Mouse (Mus musculus) heart, embryonic 13.5 days (tissue): Measurements from ENCODE around the gene Abcc8. TPM values are rescaled to one million over a fixed set of nuclear protein-coding genes. Genes with fewer than 3 reads are reported as not detected.

Experiments
- ATAC-seq: fragments of 200-750 bp; cut with Nextera tagmentation; 2 replicates; pipeline ENCODE4 v1.8.0; 2017; ENCODE audit warnings: moderate TSS enrichment; ENCODE audit not compliant: insufficient number of reproducible peaks, low FRiP score, low TSS enrichment; ENCODE audit errors: extremely low read depth
- H3K27ac ChIP-seq: fragments of 300-500 bp; sonication (generic); replicated peaks from 2 replicates; pipeline ENCODE4 v1.5.1; 2015; ENCODE audit warnings: moderate library complexity, mild to moderate bottlenecking, inconsistent platforms
- H3K27me3 ChIP-seq: fragments of 300-500 bp; sonication (generic); replicated peaks from 2 replicates; pipeline ENCODE4 v1.6.1; 2015; ENCODE audit warnings: mild to moderate bottlenecking, inconsistent platforms
- H3K36me3 ChIP-seq: fragments of 300-500 bp; sonication (generic); 2 replicates; pipeline ENCODE4 v1.6.1; 2015; ENCODE audit warnings: mild to moderate bottlenecking, inconsistent platforms
- H3K4me1 ChIP-seq: fragments of 300-500 bp; sonication (generic); 2 replicates; pipeline ENCODE4 v1.6.1; 2015; ENCODE audit warnings: inconsistent platforms
- H3K4me2 ChIP-seq: fragments of 300-500 bp; sonication (generic); 2 replicates; pipeline ENCODE4 v1.6.1; 2015; ENCODE audit warnings: inconsistent platforms, mild to moderate bottlenecking, moderate library complexity
- H3K4me3 ChIP-seq: fragments of 300-500 bp; sonication (generic); 2 replicates; pipeline ENCODE4 v1.5.1; 2015; ENCODE audit warnings: moderate library complexity, mild to moderate bottlenecking, inconsistent platforms
- H3K9ac ChIP-seq: fragments of 300-500 bp; sonication (generic); 2 replicates; pipeline ENCODE4 v1.6.1; 2015; ENCODE audit warnings: inconsistent platforms, mild to moderate bottlenecking, moderate library complexity
- H3K9me3 ChIP-seq: fragments of 300-500 bp; sonication (generic); 2 replicates; pipeline ENCODE4 v1.6.1; 2016; ENCODE audit warnings: inconsistent platforms
- WGBS: fragments of 180-500 bp; shearing (Covaris S2); methylation state at CpG from one replicate; pipeline ENCODE4 v1.1.7; 2015; ENCODE audit warnings: mixed read lengths; 5-methylcytosine and 5-hydroxymethylcytosine counted together
- polyA plus RNA-seq: library from polyadenylated mRNA; unstranded; fragments of >200 nt; fragmentation: Nextera tagmentation; extraction: Ambion mirVana; gene quantifications from 2 replicates; pipeline ENCODE4 v1.2.1, GENCODE M21; 2015

Gene Abcc8
- polyA plus RNA-seq, 1 experiment from 2014 or later: 8.7 TPM

- ATAC-seq: no peak
- Histone ChIP-seq H3K36me3 (no peaks in the 10 kb centered on the region), H3K9ac (no peak overlapping the region), H3K27ac (no peak overlapping the region), H3K27me3 (peaks cover 15% of the 10 kb centered on the region), H3K4me3 (no peak overlapping the region), H3K4me1 (peaks cover 9% of the 10 kb centered on the region; the same call in 1 of the 2 replicates), H3K9me3 (no peaks in the 10 kb centered on the region), H3K4me2 (no peak overlapping the region)
- WGBS: 85% methylated on average over 7 of the region's 7 CpGs
These were observed 74.3 kb downstream of the Abcc8 start for GRCm38 (mm10) chr7:46105484-46105883.

GRCm38 (mm10) chr7:46104256-46104915, 75.4 kb downstream of the Abcc8 start:
- 77% methylated on average over 27 of the region's 27 CpGs for WGBS
- no peak overlapping the region for H3K4me3 ChIP-seq
- no peaks in the 10 kb centered on the region for H3K9me3 ChIP-seq
- no peak overlapping the region for H3K4me2 ChIP-seq
- peaks cover 25% of the 10 kb centered on the region for H3K27me3 ChIP-seq
- no peak for ATAC-seq
- H3K9ac ChIP-seq: no peak overlapping the region
- H3K4me1 ChIP-seq: peaks cover 10% of the 10 kb centered on the region
- no peaks in the 10 kb centered on the region for H3K36me3 ChIP-seq
- H3K27ac ChIP-seq: no peak overlapping the region

GRCm38 (mm10) chr7:46103771-46104170, 76.1 kb downstream of the Abcc8 start:
- Histone ChIP-seq H3K27ac (no peak overlapping the region), H3K4me2 (no peak overlapping the region), H3K9ac (no peak overlapping the region), H3K36me3 (no peaks in the 10 kb centered on the region), H3K9me3 (no peaks in the 10 kb centered on the region), H3K27me3 (peaks cover 31% of the 10 kb centered on the region), H3K4me1 (peaks cover 16% of the 10 kb centered on the region), H3K4me3 (no peak overlapping the region)
- no peak for ATAC-seq
- WGBS: 87% methylated on average over 8 of the region's 8 CpGs

GRCm38 (mm10) chr7:46103075-46103591, 76.7 kb downstream of the Abcc8 start:
- Histone ChIP-seq H3K27me3 (peaks cover 37% of the 10 kb centered on the region), H3K4me2 (no peak overlapping the region), H3K4me1 (peaks cover 16% of the 10 kb centered on the region), H3K27ac (no peak overlapping the region), H3K4me3 (no peak overlapping the region), H3K36me3 (no peaks in the 10 kb centered on the region), H3K9me3 (no peaks in the 10 kb centered on the region), H3K9ac (no peak overlapping the region)
- 72% methylated on average over 8 of the region's 8 CpGs for WGBS
- no peak for ATAC-seq

GRCm38 (mm10) chr7:46100563-46100962, 79.3 kb downstream of the Abcc8 start, which contains the start of gene Kcnj11:
Gene Kcnj11, minus strand, starts transcription at chr7:46100764.
- Histone ChIP-seq H3K4me2 (peak within 1 kb of the TSS; percentile 75), H3K9ac (peak within 1 kb of the TSS; percentile 93), H3K4me3 (peak within 1 kb of the TSS; percentile 66), H3K27ac (peak within 1 kb of the TSS; percentile 98), H3K4me1 (peaks cover 35% of the 10 kb centered on the region), H3K36me3 (no peaks in the 10 kb centered on the region), H3K27me3 (peaks cover 34% of the 10 kb centered on the region), H3K9me3 (no peaks in the 10 kb centered on the region)
- WGBS: 0% methylated on average over 31 of the region's 34 CpGs
- ATAC-seq: peak; percentile 37

GRCm38 (mm10) chr7:46099682-46100081, 80.2 kb downstream of the Abcc8 start:
- 66% methylated on average over 13 of the region's 13 CpGs for WGBS
- Histone ChIP-seq H3K27ac (peak overlapping the region; percentile 98), H3K9ac (peak overlapping the region; percentile 93), H3K4me2 (peak overlapping the region; percentile 75), H3K4me3 (peak overlapping the region; percentile 66), H3K27me3 (peaks cover 43% of the 10 kb centered on the region), H3K4me1 (peaks cover 35% of the 10 kb centered on the region), H3K9me3 (no peaks in the 10 kb centered on the region), H3K36me3 (no peaks in the 10 kb centered on the region)
- no peak for ATAC-seq

- ATAC-seq: no peak
- Histone ChIP-seq H3K9me3 (no peaks in the 10 kb centered on the region), H3K4me2 (peak overlapping the region; percentile 75), H3K36me3 (no peaks in the 10 kb centered on the region), H3K9ac (peak overlapping the region; percentile 83), H3K27ac (peak overlapping the region; percentile 98), H3K4me1 (peaks cover 35% of the 10 kb centered on the region), H3K4me3 (peak overlapping the region; percentile 66), H3K27me3 (peaks cover 49% of the 10 kb centered on the region)
- WGBS: 72% methylated on average over 19 of the region's 19 CpGs
These were observed 80.9 kb downstream of the Abcc8 start for GRCm38 (mm10) chr7:46098919-46099286.

- H3K27me3 ChIP-seq: peaks cover 54% of the 10 kb centered on the region
- no peaks in the 10 kb centered on the region for H3K9me3 ChIP-seq
- peak overlapping the region; percentile 98 for H3K27ac ChIP-seq
- peak; percentile 47; the same call in 1 of the 2 replicates for ATAC-seq
- peak overlapping the region; percentile 83 for H3K9ac ChIP-seq
- H3K4me3 ChIP-seq: peak overlapping the region; percentile 66
- no peaks in the 10 kb centered on the region for H3K36me3 ChIP-seq
- H3K4me2 ChIP-seq: peak overlapping the region; percentile 75
- WGBS: 35% methylated on average over 19 of the region's 19 CpGs
- peaks cover 35% of the 10 kb centered on the region for H3K4me1 ChIP-seq
These were observed 81.5 kb downstream of the Abcc8 start for GRCm38 (mm10) chr7:46098221-46098918.

GRCm38 (mm10) chr7:46097319-46097783, 82.5 kb downstream of the Abcc8 start:
- Histone ChIP-seq H3K9me3 (no peaks in the 10 kb centered on the region), H3K4me1 (peaks cover 35% of the 10 kb centered on the region), H3K36me3 (no peaks in the 10 kb centered on the region), H3K4me2 (peak overlapping the region; percentile 75), H3K27me3 (peaks cover 62% of the 10 kb centered on the region), H3K4me3 (peak overlapping the region; percentile 66), H3K27ac (peak overlapping the region; percentile 98), H3K9ac (peak overlapping the region; percentile 83)
- WGBS: 24% methylated on average over 4 of the region's 4 CpGs
- no peak for ATAC-seq

- peak overlapping the region; percentile 66; the same call in 1 of the 2 replicates for H3K4me3 ChIP-seq
- peak overlapping the region; percentile 75 for H3K4me2 ChIP-seq
These were observed 83.7 kb downstream of the Abcc8 start for GRCm38 (mm10) chr7:46096136-46096535.

GRCm38 (mm10) chr7:46092803-46093202, 87.0 kb downstream of the Abcc8 start:
- Histone ChIP-seq H3K36me3 (no peaks in the 10 kb centered on the region), H3K9ac (no peak overlapping the region), H3K27ac (no peak overlapping the region), H3K4me1 (peaks cover 18% of the 10 kb centered on the region), H3K27me3 (peaks cover 41% of the 10 kb centered on the region), H3K4me2 (no peak overlapping the region), H3K9me3 (0 out of 2 replicates have a peak, but pooled peaks cover 3% of the 10 kb centered on the region), H3K4me3 (no peak overlapping the region)
- no peak for ATAC-seq
- 52% methylated on average over 8 of the region's 8 CpGs for WGBS

More at GRCm38 (mm10) chr7:46096136-46096535, 83.7 kb downstream of the Abcc8 start:
- Histone ChIP-seq H3K27ac (peak overlapping the region; percentile 98), H3K4me1 (peaks cover 34% of the 10 kb centered on the region), H3K9me3 (no peaks in the 10 kb centered on the region), H3K36me3 (no peaks in the 10 kb centered on the region), H3K27me3 (peaks cover 68% of the 10 kb centered on the region), H3K9ac (peak overlapping the region; percentile 83)
- ATAC-seq: no peak
- 3% methylated on average over 4 of the region's 4 CpGs for WGBS
